Mouse (Mus musculus) layer of hippocampus, adult 11-12 months (tissue): ENCODE results near the gene Tns1.
"Not testable (repeated sequence)": the region's sequence is repeated elsewhere in the genome, so short reads cannot be mapped to it uniquely, and the experiment has no call there.

ENCODE experiments used
- DNase-seq: peaks from one replicate; pipeline ENCODE4 v3.0.0; 2022; ENCODE audit warnings: low spot score

The Tns1 gene

DNA sequence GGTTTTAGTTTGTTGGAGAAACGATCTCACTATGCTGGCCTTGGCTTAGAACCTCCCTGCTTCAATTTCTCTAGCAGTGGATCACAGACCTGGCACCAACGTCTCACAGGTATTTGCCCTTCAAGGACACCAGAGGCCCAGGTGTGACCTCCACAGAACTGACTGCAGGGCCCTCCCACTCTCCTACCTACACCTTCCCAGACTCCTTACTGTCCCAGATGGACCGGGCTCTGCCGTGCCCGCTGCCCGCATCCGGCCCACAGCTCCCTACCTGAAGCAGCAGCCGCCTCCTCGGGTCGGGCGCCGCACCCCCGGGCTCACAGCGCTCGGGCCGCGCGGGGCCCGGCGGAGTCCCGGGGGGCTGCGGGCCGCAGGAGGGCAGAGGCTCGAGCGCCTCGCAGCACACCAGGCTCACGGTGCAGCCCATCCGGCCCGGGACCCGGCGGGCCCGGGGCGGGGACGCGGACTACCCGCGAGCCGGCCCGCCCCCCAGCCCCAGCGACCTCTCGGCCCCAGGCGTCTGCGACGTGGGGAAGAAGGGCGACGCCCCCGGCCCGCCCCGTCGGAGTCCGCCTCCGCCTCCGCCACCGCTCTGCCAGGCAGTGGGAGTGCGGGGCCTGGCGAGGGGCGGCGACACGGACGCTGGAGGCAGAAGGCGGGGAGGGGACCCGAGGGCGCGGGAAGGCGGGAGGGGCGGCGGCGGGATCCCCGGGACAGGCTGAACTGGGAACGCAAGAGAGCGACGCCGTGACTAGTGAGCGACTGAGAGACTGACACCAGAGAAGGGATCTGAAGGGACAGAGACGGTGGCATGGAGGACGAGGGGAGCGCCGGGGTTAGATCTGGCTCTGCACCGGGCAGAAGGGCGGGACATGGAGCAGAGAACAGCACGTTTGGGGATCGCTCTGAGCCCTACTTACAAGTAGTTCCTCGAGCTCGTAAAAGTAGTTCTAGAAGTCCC, at the start of gene Tns1:
Gene Tns1 (minus strand): TSS at position 429 of the 961 bp plus-strand sequence.
- no peak for DNase-seq

DNA sequence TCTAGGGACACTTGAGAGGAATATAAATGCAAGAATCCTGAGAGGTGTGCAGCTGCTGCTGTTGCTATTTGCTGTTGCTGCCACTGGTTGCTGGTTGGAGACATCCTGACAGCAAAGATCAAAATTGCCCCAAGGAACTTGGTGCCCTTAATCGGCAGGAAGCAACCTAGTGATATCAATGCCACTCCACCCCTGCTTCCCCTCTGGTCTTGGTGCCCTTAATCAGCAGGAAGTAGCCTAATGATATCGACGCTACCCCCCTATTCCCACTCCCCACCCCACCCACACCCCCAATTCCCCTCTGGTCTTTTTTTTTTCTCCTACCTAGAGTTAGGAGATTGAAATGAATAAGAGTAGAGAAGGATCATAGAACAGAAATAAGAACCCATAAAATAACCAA, 48.5 kb upstream of the Tns1 start:
- no peak for DNase-seq

DNA sequence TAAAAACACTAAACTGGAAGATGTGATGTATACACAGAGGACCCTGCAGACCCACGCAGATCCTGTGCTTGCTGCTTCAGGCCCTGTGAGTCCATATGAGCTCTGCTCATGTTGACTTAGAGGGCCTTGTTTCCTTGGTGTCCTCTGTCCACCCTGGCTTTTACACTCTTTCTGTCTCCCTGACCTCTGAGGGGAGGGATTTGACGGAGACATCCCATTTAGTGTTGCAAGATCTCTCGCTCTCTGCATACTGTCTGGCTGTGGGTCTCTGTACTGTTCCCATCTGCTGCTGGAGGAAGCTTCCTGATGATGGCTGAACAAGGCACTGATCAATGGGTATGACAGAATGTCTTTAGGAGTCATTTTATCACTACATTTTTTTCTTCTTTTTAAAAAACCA, 45.5 kb upstream of the Tns1 start:
- DNase-seq, result no peak

DNA sequence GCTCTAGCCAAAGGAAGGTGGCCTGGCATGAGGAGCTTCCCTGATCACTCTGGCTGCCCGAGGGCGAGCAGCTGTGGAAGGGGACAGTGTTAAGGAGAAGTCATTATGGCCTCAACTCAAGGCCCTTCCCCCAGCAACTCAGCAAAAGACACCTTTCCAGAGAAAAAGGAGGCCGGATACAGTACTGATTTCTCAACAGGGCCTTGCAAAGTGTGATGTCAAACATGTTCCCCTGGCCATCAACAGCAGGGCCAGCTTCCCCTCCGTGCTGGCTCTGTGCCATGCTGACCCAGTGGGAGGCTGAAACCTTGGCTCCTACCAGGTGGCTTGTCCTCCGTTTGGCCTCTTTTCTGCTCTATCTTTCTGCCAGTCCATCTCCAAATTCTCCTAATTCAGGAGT, 42.9 kb upstream of the Tns1 start:
- DNase-seq, result no peak

DNA sequence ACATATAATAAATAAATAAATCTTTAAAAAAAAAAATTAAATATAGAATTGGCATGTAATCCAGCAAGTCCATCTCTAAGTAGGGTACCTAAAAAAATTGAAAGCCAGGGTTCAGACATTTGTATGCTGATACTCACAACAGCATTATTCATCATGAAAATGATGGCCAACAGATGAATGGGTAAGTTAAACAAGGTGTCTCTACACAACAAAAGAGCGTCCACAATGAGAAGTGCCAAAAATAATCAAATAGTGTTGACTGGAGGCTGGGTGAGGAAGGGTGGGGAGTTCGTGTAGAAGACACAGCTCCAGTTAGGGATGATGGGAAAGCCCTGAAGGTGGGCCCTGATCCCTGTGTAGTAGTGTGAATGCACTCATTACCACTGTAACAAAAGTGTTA, 35.8 kb upstream of the Tns1 start:
- no peak for DNase-seq

DNA sequence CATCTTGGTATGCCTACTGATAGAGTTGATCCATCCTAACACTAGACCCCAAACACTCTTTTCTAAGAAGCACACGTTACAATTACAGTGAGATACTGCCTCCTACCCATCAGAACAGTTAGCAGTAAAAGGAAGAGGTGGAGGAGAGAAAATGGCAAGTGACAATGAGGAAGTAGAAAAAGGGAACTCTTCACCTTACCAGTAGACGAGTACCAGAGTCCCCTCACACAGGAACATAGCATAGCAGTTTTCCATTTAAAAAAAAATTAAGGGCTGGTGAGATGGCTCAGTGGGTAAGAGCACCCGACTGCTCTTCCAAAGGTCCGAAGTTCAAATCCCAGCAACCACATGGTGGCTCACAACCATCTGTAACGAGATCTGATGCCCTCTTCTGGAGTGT, 35.4 kb upstream of the Tns1 start:
- not testable (repeated sequence) for DNase-seq

DNA sequence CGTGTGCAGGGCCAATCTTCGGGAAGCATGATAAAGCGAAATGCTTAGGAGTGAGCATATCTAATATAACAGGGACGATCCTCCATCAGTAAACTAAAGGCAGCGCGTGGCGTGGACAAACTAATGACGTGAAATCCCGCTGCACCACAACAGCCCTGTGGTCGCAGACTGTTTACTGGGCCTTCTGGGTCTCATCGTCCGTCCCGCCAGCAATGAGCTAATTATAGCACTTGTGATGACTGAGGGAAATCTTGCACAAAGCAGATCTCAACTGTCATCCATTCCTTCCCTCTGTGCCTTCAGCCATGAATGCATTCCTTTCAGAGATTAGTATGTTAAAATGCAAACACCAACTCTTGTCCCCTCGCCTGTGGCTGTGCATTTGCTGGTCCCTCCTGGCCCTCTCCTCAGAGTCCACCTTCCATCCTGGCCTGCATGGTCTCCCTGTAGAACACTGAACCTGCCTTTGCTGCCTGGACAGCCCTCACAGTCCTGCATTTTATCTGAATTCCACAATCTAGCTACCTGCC, 32.2 kb upstream of the Tns1 start:
- DNase-seq, result no peak

DNA sequence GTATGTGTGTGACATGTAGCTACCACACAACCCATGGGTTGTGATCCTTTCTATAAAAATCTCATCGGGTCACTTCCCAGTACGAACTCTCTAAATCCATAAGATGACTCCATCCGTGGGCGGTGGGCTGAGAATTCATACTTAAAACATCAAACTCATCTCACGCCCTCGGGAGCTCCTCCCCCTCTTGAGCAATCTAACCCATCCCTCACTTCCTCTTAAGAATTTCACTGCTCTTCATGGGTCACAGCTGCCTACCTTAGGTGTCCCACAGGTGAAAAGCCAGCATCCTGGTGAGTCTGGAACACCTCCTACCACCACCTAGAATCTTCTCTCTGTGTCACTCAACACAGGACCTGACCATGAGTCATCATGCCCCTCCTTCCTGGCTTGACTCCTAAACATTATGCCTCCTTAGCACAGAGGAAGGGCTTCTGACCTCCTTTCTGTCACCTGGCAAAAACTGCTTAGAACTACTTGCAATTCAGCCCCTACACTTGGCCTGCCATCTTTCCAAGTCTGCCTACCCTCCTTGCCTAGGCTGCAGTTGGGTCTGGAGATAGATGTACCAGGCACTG, 31.3 kb upstream of the Tns1 start:
- no peak for DNase-seq

DNA sequence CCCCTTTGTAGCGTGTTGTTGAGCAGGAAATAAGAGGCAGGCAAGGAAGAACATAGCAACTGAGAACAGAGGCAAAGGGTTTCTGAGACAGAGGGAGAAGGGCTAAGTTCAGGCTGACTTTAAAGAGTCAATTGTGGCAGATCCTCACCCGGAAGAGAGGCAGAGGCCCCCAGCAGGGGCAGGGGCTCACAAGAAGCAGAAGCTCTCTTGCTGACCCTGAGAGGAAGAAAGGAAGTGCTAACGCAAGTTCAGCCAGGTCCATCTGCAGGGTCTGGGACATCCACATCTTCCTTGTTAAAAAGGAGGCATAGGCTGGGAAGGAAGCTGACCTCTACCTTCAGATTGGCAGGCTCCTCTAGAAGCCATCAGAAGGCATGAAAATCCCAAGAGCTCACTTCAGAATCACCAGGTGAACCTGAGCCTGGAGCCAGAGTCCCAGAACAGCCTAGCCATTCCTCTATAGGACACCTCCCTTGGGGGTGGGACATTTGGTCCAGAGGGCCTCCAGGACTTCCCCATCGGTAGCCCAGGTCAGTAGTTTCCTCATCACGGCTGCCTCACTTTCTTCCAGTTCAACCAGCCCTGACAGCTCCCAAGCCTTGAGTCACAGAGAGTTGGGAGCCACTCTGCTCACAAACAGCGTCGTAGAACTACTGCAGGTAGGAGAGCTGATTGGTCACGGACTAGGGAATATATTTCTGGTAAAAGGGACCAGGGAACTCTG, 29.4 kb upstream of the Tns1 start, which contains the start of gene Cxcr2:
Gene Cxcr2 (plus strand): TSS at position 529 of the 724 bp plus-strand sequence.
- DNase-seq, result no peak

DNA sequence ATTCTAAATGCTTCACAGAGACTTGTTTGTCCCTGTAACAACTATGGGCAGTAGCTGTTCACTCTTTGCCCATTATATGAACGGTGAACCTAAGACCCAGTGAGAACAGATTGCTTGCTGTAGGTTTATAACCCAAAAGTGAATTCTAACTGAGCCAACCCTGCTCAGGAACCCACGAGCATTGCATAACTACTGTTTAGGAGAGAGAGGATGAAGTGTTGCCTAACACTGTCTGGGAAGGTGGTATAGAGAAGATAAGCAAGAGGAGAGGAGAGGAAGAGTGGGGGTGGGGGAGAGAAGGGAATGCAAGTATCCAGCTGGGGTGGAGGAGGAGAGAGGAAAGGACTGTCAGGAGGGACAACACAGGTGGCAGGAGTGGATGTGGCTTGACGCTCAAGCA, 26.8 kb upstream of the Tns1 start:
- no peak for DNase-seq

DNA sequence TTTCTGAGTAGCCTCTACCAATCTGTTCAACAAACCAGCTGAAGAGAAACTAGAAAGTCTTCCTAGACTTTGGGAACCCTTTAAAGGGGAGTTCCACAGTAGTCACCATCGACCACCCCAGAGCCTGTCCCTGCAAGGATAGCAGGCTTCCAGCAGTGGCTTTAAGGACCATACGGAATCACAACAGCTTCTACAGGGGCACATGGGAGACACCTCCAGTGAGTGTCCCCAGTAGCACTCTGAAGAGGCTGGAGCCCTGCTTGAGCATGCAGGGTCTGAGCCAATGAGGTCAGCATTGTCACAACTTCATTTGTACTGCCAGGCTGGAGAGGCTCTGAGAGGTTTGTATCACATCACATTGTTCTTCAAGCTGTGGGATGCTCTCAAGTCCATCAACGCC, 25.9 kb upstream of the Tns1 start:
- DNase-seq, result no peak

DNA sequence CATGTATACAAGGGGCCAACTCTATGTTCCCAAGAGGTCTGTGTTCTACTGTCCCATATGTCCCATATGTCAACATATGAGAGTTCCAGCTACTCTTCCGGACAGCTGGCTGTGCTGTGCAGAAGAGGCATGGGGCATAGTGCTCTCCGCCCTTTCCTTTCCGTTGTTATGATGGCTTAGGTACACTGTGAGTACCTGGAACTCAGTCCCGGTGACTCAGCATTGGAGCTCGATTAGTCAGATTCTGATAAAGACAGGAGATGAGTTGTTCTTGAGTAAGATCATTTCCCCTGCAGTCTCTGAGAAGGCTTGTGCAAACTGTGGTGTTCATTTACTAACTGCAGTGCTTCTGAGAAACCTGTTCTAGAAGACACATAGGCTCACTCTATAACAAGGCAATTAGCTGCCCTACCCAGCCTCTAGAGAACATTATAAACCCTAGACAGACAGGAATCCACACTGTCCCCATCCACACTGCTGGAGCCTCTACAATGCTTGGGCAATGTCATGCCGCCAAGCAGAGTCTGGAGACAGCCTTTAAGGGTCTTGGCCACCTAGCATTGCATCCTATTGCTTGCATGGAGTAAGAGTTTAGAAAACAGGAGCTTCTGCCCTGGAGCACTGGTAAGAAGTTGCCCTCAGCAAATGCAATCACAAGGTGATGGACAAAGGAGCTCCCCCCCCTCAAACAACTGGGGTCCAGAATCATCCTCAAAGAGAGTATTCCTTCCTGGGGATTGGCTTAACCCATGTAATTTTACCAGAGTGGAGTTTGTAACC, 25.0 kb upstream of the Tns1 start:
- no peak for DNase-seq

DNA sequence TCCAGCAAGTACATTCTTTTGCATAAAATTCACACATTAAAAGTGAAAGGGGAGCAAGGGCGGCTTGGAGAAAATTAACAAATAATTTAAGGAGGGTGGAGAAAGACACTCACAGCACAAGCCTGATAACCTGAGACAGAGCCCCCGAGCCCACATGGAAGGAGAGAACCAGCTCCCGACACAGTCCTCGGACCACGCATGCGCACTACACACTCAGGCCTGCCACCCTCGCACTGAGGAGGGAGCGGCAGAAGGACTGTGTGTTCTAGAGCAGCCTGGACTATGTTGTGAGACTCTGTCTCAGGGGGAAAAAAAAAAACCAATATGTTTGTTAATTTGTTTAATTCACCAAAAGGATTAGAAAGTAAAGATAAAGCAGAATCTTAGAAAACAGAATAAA, 17.5 kb upstream of the Tns1 start:
- no peak for DNase-seq

DNA sequence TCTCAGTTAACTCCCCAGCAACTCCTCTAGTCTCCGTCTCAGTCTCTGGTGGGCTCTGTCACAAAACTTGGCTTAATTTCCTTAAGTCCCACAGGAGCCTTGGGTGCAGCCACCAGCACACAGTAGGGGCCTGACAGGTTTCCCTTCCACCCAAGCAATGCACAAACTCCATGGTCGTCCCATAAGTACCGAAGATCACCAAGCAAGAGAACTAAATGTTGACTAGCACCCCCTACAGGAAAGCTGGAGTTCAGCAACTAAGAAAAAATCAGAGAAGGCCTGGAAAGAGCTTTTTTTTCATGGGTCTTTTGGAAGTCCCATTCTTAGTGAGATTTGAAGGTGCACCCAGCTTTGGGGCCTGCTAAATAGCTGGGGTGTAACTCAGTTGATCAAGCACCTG, 15.2 kb upstream of the Tns1 start:
- no peak for DNase-seq

DNA sequence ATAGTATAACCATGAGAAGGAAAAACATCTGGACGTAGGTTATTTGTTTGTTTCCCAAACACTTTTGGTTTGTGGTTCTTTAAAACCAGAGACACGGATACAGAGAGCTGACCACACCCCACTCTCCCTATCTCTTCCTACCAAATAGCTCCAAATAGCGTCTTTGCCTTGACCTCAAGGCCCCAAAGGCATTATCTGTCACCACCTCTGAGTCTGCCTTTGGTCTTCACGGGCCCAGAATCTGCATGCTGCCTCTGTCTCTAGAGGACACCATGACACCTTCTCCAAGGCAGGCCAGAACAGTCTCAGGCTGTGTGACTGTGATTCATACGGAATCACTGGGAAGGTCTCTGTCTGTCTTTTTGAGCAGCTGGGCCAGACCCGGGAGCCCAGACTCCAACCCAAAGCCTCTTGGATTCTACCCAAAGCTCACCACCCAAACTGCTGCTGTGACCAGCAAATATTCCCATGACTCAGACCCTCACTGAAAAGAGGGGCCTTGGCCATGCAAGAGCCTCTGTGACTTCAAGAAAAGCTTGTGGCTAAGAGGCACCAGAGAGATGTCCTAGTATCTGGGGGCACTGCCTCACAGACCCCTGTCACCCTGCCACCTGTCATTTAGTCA, 11.2 kb upstream of the Tns1 start:
- no peak for DNase-seq

DNA sequence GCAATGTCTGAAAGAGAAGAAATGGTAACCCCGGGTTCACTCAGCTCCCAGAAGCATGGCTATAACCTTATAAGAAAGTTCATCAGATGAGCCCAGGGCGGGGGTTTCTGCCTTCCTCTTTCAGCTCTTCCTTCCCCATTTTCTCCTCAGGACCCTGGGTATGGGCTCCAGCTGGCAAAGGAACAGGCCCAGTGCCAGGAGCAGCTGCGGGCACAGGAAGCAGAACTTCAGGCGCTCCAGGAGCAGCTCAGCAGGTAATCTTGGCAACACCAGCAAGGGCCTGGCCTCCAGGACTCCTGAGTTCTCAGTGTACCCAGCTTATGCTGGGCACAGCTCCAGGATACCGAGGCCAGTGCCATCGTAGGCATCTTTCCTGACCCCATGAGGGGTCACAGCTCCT, 9.7 kb upstream of the Tns1 start:
- no peak for DNase-seq

DNA sequence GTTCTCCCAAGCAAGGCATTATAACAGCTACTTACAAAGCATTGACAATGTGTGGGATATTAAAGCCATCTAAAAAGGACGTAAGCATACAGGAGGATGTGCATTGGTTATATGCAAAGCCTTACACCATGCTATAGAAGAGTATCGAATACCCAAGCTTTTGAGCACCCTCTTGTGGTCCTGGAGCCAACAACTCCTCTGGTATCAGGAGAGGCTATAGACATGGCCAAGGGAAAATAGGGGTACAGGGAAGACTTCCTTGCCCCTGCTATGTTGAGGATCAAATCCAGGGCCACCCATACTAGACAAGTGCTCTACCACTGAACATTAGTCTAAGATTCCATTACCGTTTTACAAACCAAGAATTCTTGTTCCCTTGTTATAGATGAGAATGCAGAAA, 7.8 kb upstream of the Tns1 start:
- no peak for DNase-seq

DNA sequence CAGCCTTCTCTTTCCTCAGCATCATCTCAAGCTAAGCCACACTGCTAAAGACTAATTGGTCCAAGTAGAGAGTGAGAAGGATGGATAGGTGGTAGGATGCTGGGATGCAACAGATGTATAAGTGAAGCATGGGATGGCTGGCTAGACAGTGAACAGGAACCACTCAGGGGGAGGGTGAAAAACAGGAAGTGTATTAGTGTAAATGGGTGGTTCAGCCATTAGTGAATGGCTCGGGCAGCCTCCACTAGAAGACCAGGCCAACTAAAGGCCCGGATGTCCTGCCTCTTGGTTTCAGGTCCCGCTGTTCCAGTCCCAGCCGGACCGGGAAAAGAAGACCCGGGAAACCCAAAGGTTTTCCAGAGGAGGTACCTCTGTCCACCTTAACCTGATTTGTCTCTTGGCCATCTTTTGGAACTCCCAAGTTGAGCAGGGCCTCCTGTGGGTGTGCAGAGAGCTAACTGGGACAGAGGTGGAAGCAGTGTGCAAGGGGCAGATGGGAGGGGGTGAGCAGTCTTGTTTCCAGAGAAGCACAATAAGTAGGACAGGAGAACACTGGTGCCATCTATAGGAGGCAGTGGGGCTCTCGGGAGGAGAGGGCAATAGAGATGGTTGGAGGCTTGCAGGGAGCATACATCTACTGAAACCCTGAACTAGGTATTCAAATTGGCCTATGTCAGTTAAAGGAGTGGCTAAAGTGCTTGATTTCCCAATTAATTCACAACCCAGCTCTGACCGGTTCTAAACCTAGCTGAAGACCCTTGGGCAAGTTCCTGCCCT, 6.8 kb upstream of the Tns1 start:
- no peak for DNase-seq

DNA sequence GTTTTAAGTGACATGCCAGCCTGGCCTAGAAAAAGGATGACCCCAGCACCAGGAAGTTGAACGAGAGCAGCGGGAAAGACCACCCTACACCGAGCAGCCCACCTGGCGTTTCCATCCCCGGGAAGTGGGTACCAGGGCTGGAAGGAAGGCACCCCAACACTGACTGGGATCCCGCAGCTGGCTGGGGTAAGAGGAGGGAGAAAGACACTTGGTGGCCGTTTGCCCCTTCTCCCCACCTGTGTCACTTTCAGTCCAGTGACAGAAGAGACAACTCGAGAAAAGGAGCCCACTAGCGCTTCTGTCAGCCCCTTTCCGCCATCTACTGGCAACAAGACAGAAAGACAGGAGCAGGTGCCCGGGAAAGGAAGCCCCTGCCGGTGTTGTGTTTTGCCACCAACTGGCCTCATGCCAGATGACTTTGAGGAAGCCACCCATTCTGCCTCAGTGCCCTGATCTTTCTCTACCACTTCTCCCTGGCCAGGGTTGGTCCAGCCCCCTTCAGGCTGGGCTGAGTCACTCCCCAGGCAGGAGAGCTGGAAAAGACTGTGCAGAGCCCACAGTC, 823 bp upstream of the Tns1 start, which contains the start of gene Rufy4:
Gene Rufy4 (plus strand): TSS at position 551 of the 562 bp plus-strand sequence.
- DNase-seq, result peak; percentile 57

DNA sequence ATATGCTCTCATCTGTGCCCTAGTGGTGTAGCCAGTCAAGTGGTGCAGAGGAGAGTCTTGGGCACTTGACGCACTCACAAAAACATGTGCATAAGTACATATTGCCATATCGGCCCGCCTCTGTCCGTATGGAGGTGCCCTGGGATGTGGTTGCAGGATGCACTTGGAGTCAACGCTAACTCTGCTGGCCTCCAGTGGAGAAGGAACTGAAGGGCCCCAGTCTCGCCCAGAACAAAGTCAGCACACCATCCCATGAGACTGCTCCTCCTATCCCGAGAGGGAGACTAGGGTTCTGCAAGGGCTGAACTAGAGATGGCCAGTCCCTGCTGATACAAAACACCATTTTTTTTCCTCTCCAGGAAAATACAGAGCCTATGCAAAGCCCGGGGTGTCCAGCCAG, 1.0 kb downstream of the Tns1 start:
- DNase-seq, result no peak
